Mouse (Mus musculus) adrenal gland, adult 2 months (tissue): ENCODE data around the gene Ear10. TPM values are rescaled to one million over a fixed set of nuclear protein-coding genes. Genes with fewer than 3 reads are reported as not detected.
A peak's percentile ranks its signal among the peaks of the same experiment; 100 is the strongest.
"Not testable (repeated sequence)": the region's sequence is repeated elsewhere in the genome, so short reads cannot be mapped to it uniquely, and the experiment has no call there.

Experiments
- DNase-seq: peaks from one replicate; pipeline ENCODE4 v3.0.0; 2021
- long read RNA-seq: library from polyadenylated mRNA; stranded (forward); transcript quantifications from one replicate; pipeline ENCODE4 v2.0.0, GENCODE M21; 2021
- polyA plus RNA-seq: library from polyadenylated mRNA; depleted of rRNA; stranded (reverse); fragments of >200 nt; gene quantifications from 2 replicates; pipeline ENCODE4 v1.2.3, GENCODE M21; 2012; rRNA removed
- total RNA-seq, 2 experiments: library from RNA; stranded (reverse); gene quantifications; 2 replicates each; pipeline ENCODE4 v1.2.3; 2021

Ear10 gene
- not detected for total RNA-seq
- not detected in 2 replicates for polyA plus RNA-seq
- long read RNA-seq, result 0 reads

DNA sequence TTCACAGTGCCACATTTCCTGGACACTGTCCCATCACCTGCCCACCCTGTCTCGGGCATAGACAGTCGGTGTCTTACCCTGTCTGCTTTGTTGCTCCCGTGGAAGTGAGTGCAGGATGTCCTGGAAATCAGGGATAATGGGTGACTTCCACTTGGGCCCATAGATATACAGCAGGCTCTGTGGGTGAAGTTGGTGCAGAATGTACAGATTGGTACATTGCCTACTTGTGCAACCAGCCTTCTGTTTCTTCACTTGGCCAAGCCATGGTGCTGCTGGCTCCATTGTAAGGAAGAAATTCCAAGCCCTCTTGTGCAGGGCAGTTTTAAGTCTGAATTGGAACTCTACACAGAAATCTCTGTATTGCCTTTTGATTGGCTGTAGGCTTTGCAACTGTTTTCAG, at the start of gene Ear10:
Ear10 (minus strand) TSS at position 101 of the 400 bp plus-strand sequence.
- DNase-seq, result not testable (repeated sequence)

GRCm38 (mm10) chr14:43956769-43957168, 33.4 kb upstream of the Ear10 start, which contains the start of gene Ang5:
Gene Ang5 (plus strand): TSS chr14:43957069.
- not testable (repeated sequence) for DNase-seq

- DNase-seq, result not testable (repeated sequence)
Observed at GRCm38 (mm10) chr14:43955074-43955473, 31.7 kb upstream of the Ear10 start.

GRCm38 (mm10) chr14:43953382-43953781, 30.0 kb upstream of the Ear10 start:
- not testable (repeated sequence) for DNase-seq

DNA sequence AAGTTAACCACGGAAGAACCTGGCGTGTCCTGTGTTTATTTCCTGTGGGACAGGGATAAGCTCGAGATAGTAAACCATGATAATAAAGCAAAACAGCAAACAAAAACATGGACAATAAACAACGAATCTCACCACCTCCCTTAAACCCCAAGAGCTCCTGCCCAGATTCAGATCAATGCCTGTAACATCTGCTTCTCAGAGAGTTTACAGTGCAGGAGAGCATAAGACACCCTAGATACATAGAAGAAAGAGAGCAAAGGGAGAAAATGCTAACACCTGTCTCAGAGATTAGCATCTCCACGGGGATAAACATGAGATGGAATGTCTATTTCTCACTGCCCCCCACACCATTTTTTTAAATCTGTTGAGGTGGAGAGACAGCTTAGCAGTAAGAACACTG, 10.0 kb upstream of the Ear10 start:
- DNase-seq, result not testable (repeated sequence)

- peak; percentile 26 for DNase-seq
Observed at GRCm38 (mm10) chr14:43932991-43933390, 9.6 kb upstream of the Ear10 start.

DNA sequence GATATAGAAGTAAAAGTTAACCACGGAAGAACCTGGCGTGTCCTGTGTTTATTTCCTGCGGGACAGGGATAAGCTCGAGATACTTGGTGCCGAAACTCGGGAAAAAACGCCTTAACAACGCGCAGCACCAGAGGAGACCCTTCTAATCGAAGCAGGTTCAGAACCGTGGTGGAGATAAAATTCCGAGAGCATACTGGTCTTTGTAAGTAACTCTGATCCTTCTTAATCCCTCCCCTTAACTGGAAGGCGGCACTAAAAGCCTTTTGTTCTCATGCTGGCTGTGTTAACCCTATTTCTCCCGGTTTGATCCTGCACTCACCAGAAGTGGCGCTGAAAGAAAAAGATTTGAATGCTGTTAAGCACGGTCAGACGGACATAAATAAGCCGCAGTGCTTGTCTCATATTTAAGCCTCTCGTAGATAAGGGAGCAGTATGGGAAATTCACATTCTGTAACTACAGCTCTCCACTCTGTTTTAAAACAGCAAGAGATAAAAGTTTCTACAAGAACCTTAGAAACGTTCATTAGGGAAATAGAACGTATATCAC, 2.1 kb upstream of the Ear10 start:
- DNase-seq, result not testable (repeated sequence)

DNA sequence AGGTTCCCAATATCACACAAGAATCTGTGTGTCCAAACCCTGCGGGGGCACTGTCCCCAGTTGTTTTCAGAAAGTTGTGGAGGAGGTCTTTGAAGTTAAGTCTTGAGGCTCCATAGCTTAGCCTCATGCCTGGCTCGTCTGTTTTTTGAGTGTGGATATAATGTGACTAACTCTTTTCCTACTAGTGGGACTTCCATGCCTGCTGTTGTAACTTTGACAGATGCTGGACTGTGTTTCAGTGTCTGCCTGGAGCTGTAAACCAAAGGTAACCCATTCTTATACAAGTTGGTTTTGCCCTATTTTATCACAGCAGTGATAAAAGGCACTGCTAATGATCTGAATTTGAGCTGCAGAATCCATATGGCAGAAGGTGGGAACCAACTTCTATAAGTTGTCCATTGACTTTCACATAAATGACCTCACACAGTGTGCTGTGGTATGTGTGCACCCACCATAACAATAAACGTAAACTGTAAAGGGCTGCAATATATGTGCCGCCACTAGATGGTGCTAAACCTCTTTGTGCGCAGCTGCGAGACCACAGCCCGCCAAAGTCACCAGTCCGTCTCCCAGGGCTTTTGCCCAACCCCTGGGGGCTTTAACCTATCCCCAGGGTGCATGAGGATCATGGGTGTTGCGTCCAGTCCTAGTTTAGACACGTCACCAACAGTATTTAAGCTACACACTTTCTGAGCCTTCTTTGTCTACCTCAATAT, 1.5 kb upstream of the Ear10 start, which contains the start of gene Gm8113:
Gm8113 (plus strand) TSS at position 703 of the 716 bp plus-strand sequence.
- DNase-seq, result peak; percentile 45

- peak; percentile 28 for DNase-seq
Observed at GRCm38 (mm10) chr14:43918214-43918613, 5.1 kb downstream of the Ear10 start.

- DNase-seq, result not testable (repeated sequence)
Observed at GRCm38 (mm10) chr14:43898577-43898976, 24.8 kb downstream of the Ear10 start.

DNA sequence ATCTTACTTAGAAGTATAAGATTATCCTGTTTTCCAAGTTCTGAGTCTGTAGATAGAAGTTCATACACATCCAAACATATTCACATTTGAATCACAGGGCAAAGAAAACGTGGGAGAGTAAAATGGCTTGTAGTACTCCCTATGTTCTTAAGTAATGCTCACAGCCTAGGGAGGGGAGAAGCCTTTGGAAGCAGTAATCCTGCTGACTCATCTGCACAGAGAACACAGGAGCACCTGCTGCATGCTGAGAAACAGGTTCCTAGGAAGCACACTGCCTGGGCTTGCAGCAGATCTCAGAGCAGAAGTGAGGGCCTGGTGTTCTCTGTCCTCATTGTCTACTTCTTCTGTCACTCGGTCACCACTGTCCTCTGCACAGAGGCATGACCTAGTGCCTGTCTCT, 28.0 kb downstream of the Ear10 start:
- not testable (repeated sequence) for DNase-seq

- DNase-seq, result not testable (repeated sequence)
Observed at GRCm38 (mm10) chr14:43891288-43891687, 32.1 kb downstream of the Ear10 start.

DNA sequence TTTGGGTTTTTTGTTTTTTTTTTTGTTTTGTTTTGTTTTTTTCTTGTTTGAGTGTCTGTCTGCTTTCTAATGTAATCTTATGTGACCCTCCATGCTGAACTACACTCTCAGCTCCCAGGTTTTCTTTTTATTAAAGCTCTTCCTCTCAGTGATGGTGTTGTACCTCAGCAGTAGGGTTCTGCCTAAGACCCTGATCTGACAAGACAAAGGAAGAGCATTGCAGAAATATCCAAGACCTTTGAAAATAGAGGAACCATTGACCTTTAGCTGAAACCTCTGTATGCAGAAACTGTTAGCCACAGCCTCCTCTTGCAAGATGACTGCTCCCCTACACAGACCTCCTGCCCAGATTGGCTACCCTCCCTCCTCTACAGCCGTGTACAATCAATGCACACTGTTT, 37.1 kb downstream of the Ear10 start:
- DNase-seq, result not testable (repeated sequence)

DNA sequence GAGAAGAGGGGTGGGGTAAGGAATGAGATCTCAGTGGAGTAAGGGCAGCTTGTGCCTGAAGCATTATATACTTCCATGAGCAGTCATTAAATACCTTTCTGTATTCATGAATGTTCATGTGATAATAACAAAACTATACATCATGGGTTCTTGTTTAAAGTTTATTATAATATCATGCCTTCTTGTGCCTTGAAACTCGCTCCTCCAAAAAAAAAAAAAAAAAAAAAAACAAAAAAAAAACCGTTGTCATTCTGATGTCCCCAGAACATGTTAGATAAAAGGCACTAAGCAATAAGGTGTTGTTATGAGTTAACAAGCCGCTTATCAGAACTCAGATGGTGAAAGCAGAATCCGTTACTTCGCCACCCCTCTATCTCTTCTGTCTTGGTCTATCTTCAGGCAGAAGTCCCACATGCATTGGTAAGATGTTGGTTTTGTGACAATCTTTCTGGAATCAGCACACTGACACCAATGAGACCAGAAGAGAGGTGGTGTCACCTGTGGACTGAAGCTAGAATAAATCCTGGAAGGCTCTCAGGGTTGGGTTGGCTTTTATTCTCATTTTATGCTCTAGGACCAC, 43.3 kb downstream of the Ear10 start:
- DNase-seq, result not testable (repeated sequence)

GRCm38 (mm10) chr14:43877789-43878188, 45.6 kb downstream of the Ear10 start:
- not testable (repeated sequence) for DNase-seq

DNA sequence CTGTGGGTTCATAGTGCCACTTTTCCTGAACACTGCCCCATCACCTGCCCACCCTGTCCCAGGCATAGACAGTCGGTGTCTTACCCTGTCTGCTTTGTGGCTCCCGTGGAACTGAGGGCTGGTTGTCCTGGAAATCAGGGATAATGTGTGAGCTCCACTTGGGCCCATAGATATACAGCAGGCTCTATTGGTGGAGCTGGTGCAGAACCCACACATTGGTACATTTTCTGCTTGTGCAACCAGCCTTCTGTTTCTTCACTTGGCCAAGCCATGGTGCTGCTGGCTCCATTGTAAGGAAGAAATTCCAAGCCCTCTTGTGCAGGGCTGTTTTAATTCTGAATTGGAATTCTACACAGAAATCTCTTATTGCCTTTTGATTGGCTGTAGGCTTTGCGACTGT, 47.9 kb downstream of the Ear10 start, which contains the start of gene Ear1:
Ear1 (minus strand) TSS at position 101 of the 400 bp plus-strand sequence.
- DNase-seq, result not testable (repeated sequence)

DNA sequence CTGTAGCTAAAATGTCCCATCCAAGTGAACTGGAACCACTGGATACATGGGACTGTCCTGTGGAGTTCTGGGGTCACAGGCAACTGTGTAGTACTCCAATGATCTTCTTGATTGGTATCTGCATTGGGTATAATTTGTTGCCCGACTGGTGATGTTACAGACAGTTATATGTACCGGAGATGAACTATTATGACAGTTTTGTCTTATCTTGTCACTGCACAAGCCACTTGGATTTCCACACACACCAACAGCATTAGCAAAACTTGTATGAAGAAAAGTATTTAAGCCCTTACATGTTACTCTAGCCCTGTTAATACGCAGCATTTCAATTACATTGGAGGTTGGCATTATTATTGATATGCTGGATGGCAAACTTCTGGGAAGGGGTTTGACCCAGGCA, 48.5 kb downstream of the Ear10 start:
- not testable (repeated sequence) for DNase-seq

Other genes starting within 250 kb of the Ear10 start
- gene Gm8165, start 246.4 kb downstream of the Ear10 start, total RNA-seq, result not detected
- not detected in 2 replicates for gene Gm8165, start 246.4 kb downstream of the Ear10 start, polyA plus RNA-seq
- gene Gm7324, start 225.7 kb downstream of the Ear10 start, total RNA-seq, result 1 to 10 TPM in 1 of 2 experiments, under 1 TPM in 1; 0.75 to 1.9 TPM
- gene Gm7324, start 225.7 kb downstream of the Ear10 start, polyA plus RNA-seq, result not detected in 2 replicates
- not detected for gene Gm16506, start 196.1 kb downstream of the Ear10 start, total RNA-seq
- gene Gm16506, start 196.1 kb downstream of the Ear10 start, polyA plus RNA-seq, result not detected in 2 replicates
- gene Gm6526, start 175.7 kb downstream of the Ear10 start, total RNA-seq, result not detected
- gene Gm6526, start 175.7 kb downstream of the Ear10 start, polyA plus RNA-seq, result not detected in 2 replicates
- gene Gm8180, start 138.8 kb downstream of the Ear10 start, total RNA-seq, result not detected
- gene Gm8180, start 138.8 kb downstream of the Ear10 start, polyA plus RNA-seq, result not detected in 2 replicates
- under 1 TPM in 1 of 2 experiments, not detected in 1; 0.66 TPM for gene Ear1, start 48.0 kb downstream of the Ear10 start, total RNA-seq
- not detected in 2 replicates for gene Ear1, start 48.0 kb downstream of the Ear10 start, polyA plus RNA-seq
- 1 to 10 TPM; 1.5 to 3.4 TPM for gene Gm8113, start 1.8 kb upstream of the Ear10 start, total RNA-seq
- 0.36 and 0.54 TPM in 2 replicates for gene Gm8113, start 1.8 kb upstream of the Ear10 start, polyA plus RNA-seq
- gene Ang5, start 33.5 kb upstream of the Ear10 start, total RNA-seq, result not detected
- not detected in 2 replicates for gene Ang5, start 33.5 kb upstream of the Ear10 start, polyA plus RNA-seq
- not detected for gene Ang6, start 78.7 kb upstream of the Ear10 start, total RNA-seq
- gene Ang6, start 78.7 kb upstream of the Ear10 start, polyA plus RNA-seq, result not detected in 2 replicates
- 1 to 10 TPM; 1.7 to 5.1 TPM for gene Ear2, start 179.1 kb upstream of the Ear10 start, total RNA-seq
- gene Ear2, start 179.1 kb upstream of the Ear10 start, polyA plus RNA-seq, result 7.5 and 8.8 TPM in 2 replicates
- gene Gm3327, start 200.3 kb upstream of the Ear10 start, total RNA-seq, result not detected
- gene Gm3327, start 200.3 kb upstream of the Ear10 start, polyA plus RNA-seq, result not detected in 2 replicates